Mouse (Mus musculus) brain, embryonic 14.5 days (tissue): Measurements from ENCODE around the gene Best2. TPM values are rescaled to one million over a fixed set of nuclear protein-coding genes. Genes with fewer than 3 reads are reported as not detected.

Experiments used
- DNase-seq: peaks from one replicate; pipeline ENCODE4 v3.0.0-alpha.2; 2011; ENCODE audit warnings: low read depth
- CTCF ChIP-seq: fragments of 200-500 bp; IDR thresholded peaks from 2 replicates; pipeline ENCODE4 v1.5.1; 2012; ENCODE audit warnings: inconsistent platforms, mild to moderate bottlenecking, moderate library complexity, borderline replicate concordance; ENCODE audit not compliant: insufficient read depth, insufficient read length; ENCODE audit errors: extremely low read depth
- POLR2A ChIP-seq: fragments of 200-500 bp; IDR thresholded peaks from 2 replicates; pipeline ENCODE4 v1.6.1; 2012; ENCODE audit warnings: mild to moderate bottlenecking, inconsistent platforms, borderline replicate concordance; ENCODE audit not compliant: poor library complexity, insufficient read depth, insufficient read length, severe bottlenecking; ENCODE audit errors: extremely low read depth
- polyA plus RNA-seq: library from polyadenylated mRNA; depleted of rRNA; stranded (reverse); fragments of >200 nt; gene quantifications from 2 replicates; pipeline ENCODE4 v1.2.3, GENCODE M21; 2012

The Best2 gene
- polyA plus RNA-seq, 1 experiment = 0.05 TPM

- DNase-seq = no peak
- TF ChIP-seq POLR2A = no peak
- TF ChIP-seq CTCF = no peak
These were observed 2.9 kb upstream of the Best2 start for GRCm38 (mm10) chr8:85017209-85017608.

DNA sequence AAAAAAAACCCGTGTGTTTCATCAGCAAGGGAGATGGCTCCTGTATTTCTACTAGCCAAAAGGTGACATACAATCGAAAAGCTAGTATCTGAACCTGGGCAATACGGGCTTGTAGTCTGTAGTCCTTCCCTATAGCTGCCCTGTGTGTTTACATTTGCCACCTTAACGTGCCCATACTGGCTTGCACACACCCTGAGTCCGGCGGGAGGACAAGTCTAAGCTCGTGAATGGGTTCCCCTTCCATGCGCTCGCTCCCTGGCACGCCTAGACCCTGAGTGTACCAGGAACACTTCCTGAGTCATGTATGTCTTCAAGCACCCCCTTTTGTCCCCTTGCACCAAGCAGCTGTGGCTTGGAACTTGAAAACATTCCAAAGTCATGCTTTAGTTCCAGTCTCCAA, 2.4 kb upstream of the Best2 start:
- TF ChIP-seq POLR2A (no peak), CTCF (no peak)
- no peak for DNase-seq

DNA sequence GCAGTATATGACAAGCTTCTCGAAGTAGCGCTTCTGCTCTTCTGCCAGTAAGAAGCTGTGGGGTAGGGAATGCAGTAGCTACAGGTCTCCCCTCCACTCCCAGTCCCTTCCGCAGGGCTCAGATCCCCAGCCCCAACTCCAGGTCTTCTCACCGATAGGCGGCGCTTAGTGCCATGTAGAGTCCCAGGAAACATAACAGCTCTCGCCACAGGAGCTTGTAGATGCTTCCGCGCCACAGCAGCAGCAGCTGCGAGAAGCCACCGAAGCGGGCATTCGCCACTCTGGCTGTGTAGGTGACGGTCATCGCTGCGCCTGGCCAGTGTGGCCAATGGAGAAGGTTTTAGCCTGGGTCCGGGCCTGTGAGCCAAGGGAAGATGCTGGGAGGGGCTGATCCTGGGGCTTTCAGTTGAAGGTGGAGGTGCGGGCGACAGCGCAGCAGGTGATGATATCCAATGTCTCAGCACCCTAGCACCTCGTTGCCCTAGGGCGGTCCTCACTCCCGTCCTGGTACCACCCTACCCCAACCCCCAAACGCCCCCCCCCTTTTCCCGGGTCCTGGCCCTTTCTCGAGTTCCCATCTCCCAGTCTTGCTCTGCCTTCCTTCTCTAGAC, 996 bp downstream of the Best2 start:
- TF ChIP-seq POLR2A (no peak), CTCF (peak; percentile 72)
- peak; percentile 88 for DNase-seq

DNA sequence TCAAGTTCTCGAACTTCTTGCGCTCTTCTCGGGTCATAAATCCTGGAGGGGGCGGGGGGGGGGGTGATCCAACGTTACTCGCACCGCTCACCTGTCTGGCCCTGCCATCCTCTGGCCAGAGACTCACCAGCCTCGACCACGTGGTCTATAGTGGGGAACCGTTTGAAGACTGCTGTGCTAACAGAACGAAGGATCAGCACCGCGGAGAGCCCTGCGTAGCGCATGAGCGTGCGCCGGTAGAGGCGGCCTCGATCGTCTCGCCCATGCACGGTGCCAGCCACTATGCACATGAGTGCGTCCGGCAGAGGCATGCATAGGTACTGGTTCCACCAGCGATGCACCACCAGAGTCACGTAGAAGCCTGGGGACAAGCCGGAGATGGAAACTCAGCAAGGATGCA, 3.1 kb downstream of the Best2 start:
- TF ChIP-seq CTCF (no peak), POLR2A (no peak)
- no peak for DNase-seq

DNA sequence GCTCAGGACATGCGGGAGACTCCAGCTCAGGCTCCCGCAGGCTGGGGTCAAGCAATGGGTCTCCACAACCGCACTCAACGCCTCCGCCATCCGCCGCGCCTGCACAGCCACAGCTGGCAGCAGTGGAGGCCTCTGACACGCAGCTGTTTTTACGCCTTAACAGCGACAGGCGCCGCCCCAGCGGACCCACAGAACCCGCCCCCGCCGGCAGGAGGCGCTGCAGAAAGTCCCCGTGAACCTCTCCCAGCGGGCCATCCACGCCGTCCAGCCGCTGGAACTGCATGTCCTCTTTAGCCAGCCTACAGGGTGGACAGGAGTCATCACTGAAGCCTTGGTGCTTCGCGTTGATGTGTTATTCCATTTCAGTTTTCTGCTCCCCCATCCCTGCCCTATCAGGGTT, 6.6 kb downstream of the Best2 start:
- no peak for DNase-seq
- TF ChIP-seq CTCF (peak; percentile 16; the same call in 1 of the 2 replicates), POLR2A (no peak)

GRCm38 (mm10) chr8:84997649-84998295, 16.6 kb downstream of the Best2 start:
- TF ChIP-seq CTCF (peak; percentile 96), POLR2A (no peak)
- DNase-seq = peak; percentile 96

- TF ChIP-seq POLR2A (no peak), CTCF (no peak)
- DNase-seq = no peak
These were observed 17.4 kb downstream of the Best2 start for GRCm38 (mm10) chr8:84996978-84997377.

DNA sequence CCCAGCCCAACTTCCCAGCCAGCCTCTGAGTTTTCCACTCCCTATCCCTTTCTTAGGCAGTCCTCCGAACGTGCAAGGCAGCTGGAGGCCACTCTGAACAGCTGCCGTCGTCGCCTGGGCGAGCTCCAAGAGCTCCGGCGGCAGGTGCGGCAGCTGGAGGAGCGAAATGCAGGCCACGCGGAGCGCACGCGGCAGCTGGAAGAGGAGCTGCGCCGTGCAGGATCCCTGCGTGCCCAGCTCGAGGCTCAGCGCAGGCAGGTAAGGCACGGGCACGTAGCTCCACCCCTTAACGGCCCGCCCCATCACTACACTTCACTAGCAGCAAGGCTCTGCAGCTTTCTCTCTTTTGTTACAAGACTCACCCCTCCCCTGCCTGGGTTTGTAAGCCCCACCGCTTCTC, 18.7 kb downstream of the Best2 start:
- no peak for TF ChIP-seq POLR2A
- no peak for TF ChIP-seq CTCF
- peak; percentile 72 for DNase-seq

GRCm38 (mm10) chr8:84994375-84994774, 20.0 kb downstream of the Best2 start:
- no peak for TF ChIP-seq CTCF
- no peak for TF ChIP-seq POLR2A
- DNase-seq = no peak

DNA sequence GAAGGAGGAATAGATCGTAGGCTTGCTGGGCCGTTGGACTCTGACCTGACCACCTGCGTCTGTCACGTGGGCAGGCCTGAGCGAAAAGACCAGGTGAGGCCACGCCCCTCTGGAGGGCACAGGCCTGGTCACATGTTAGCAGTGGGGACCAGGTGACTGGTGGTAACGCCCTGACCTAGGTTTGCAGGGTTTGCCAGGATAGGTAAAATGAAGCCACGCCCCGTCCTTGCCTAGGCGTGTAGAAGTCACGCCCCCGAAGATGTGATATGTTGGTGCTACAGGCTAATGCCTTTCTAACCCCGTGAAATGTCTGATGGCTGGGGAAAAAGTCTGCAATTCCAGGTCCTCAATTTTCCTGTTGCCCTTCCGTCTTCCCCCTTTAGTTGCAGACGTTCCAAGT, 23.5 kb downstream of the Best2 start:
- no peak for DNase-seq
- TF ChIP-seq POLR2A (no peak), CTCF (no peak)

DNA sequence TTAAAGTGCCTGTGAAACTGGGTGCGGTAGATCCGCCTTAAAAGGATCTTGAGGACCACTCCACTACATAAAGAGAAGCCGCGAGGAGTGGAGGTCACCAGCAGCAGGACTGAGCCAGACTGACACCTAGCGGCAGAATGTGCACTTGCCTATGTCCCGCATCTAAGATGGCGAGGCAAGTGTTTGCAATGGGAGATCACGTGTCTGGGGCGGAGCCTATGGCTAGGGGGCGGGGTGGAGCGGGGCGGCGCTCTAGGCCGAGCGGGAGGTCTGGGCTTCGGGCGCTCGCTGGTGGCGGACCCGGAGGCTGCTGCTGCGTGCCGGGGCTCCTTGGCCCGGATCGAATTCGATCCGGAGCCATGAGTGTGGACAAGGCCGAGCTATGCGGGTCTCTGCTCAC, 24.0 kb downstream of the Best2 start, which contains the start of gene Hook2:
Gene Hook2 (plus strand): TSS at position 255 of the 400 bp plus-strand sequence.
- DNase-seq = peak; percentile 99
- TF ChIP-seq POLR2A (peak; percentile 61), CTCF (peak; percentile 94)

DNA sequence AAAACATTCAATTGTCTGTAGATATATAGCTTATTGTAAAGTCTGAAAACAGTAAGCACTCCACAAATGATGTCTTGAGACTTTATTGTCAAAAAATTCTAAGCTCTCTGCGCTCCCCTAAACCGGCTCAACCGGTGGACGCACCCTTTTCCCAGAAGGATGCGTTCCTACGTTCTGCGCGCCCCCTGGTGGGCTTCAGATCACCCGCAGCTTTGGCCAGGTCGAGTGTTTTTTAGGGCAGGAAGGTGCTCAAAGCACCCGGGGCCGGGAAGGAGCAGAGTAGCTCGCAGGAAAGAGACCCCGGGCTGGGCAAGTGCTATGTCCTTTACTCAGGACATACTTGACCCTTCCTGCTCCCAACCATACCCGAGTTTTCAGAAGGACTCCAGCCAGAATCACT, 24.5 kb downstream of the Best2 start:
- TF ChIP-seq CTCF (peak; percentile 90), POLR2A (0 out of 2 replicates have a peak, but pooled peaks have one; percentile 4)
- DNase-seq = peak; percentile 94

DNA sequence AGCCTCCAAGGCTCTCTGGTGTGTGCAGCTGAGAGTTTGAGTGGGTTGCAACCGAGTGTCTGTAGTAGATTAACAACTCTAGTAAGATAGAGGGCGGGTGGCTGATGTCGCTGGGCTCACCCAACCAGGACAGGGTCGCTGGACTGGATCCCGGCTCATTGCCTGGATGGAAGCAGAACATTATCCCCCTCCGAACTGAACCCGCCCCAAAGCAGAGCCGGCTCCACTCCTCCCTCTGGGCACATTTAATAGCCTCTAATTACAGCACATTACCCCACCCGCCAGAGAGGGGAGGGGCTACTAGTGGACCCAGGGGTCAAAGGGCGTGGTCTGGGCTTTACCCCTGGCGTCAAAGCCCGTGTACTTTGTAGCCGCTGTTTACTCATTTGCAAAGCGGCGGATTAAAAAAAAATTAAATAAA, 25.0 kb downstream of the Best2 start:
- no peak for DNase-seq
- TF ChIP-seq POLR2A = no peak
- no peak for TF ChIP-seq CTCF

DNA sequence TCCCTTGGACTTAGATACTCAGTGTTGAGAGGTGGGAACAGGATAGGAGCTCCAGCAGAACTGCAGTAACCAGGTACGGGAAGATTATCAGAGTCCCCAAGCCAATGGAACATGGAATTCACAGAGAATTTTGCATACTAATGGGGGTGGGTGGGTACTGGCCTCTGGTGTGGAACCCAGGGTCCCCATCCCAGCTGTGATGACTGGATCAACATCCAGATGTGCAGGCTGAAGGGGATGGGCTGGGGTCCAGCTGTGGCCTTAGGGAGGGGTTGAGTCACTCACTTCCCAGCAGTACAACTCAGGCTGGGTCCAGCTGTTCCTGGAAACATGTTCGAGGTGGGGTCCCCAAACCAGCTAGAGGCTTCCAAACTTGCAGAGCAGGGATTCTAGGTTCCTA, 26.4 kb downstream of the Best2 start:
- TF ChIP-seq CTCF = no peak
- no peak for TF ChIP-seq POLR2A
- no peak for DNase-seq
